Mouse (Mus musculus) macrophage (primary cell): Measurements from ENCODE around the gene Eef2kmt. TPM values are rescaled to one million over a fixed set of nuclear protein-coding genes. Genes with fewer than 3 reads are reported as not detected.

Experiments used
- H3K27ac ChIP-seq: fragments of 350-480 bp; formaldehyde crosslinking; 2 replicates; pipeline ENCODE4 v1.9.0; 2021
- H3K36me3 ChIP-seq: fragments of 350-480 bp; formaldehyde crosslinking; 2 replicates; pipeline ENCODE4 v1.9.0; 2021; ENCODE audit errors: inconsistent target
- H3K4me3 ChIP-seq: fragments of 350-480 bp; formaldehyde crosslinking; 2 replicates; pipeline ENCODE4 v1.9.0; 2021; ENCODE audit errors: inconsistent target
- H3K79me2 ChIP-seq: fragments of 350-480 bp; formaldehyde crosslinking; 2 replicates; pipeline ENCODE4 v1.9.0; 2021; ENCODE audit errors: inconsistent target
- WGBS: methylation state at CpG from one replicate; pipeline ENCODE4 v1.1.7; 2026; ENCODE audit warnings: inconsistent platforms; ENCODE audit not compliant: missing documents; 5-methylcytosine and 5-hydroxymethylcytosine counted together
- polyA plus RNA-seq: library from polyadenylated mRNA; stranded (reverse); fragments of 250-400 nt; gene quantifications from 3 replicates; pipeline ENCODE4 v1.2.4, GENCODE M21; 2018; ENCODE audit warnings: inconsistent platforms

The Eef2kmt gene
- polyA plus RNA-seq, 1 experiment from 2014 or later = 7.8 TPM

DNA sequence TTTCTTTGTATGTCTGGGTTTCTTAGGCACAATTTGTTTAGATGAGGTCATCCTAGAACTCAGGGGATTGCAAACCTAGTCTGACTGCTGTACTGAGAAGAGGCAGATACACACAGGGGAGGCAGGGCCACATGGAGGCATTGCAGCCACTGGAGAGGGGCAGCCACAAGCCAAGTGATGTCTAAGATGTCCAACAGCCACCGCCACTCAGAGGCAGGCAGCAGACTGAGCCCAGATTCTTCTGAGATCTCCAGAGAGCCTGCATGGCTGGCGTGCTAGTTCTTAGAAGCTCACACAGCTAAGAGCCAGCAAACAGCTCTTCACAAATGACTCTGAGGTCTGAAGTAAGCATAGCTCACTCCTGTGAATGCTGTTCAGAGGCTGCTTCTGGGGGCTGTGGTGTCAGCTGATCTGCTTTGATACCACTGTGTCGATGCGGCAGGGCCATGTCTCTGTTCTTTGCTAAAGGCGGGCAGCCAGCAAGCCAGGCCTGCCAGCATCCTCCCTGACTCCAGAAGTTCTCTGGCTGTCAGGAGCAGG lies 50.3 kb downstream of the Eef2kmt start:
- H3K27ac ChIP-seq = no peak overlapping the region
- no peak overlapping the region for H3K4me3 ChIP-seq
- peaks cover 34% of the 10 kb centered on the region for H3K79me2 ChIP-seq
- peaks cover 9% of the 10 kb centered on the region; the same call in 1 of the 2 replicates for H3K36me3 ChIP-seq
- WGBS = 98% methylated on average over 5 of the region's 5 CpGs

DNA sequence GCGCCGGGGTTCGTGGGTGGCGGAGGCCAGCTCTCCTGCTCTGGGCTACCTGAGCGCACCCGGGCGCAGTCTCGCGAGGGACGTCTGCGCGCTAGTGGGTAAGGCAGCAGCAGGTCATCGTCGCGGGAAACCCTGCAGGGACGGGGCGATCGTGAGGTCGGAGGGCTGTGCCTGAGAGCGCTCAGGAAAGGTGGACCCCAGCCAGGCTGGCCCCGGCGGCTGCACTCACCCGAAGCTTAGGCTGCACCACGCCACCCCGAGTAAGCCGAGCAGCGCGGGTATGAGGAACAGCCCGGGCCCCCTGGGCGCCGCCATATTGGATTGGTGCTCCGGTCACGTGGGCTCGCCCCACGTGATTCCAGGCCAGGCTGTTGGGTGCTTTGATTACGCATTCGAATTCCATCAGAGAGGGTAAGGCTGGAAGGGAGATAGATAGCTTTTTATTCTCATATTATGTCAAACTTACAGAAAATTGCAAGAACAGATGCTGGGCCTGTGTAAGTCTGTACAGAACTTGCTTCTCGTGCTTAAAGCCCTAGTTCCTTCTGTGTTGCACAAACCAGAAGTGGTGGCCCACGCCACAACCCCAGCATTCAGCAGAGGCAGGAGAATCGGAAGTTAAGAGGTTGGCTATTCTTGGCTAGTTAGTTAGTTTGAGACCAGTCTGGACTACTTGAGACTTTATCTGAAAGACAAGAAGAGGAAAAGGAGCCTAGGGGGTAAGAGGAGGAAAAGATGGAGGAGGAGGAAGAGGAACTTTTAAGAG lies 51.9 kb downstream of the Eef2kmt start, which contains the start of gene Nagpa:
TSS of gene Nagpa (minus strand) at position 345 of the 766 bp plus-strand sequence.
- Histone ChIP-seq H3K36me3 (peaks cover 26% of the 10 kb centered on the region), H3K79me2 (peaks cover 34% of the 10 kb centered on the region), H3K27ac (peak within 1 kb of the TSS; percentile 80), H3K4me3 (peak within 1 kb of the TSS; percentile 63)
- WGBS = 2% methylated on average over 40 of the region's 40 CpGs

DNA sequence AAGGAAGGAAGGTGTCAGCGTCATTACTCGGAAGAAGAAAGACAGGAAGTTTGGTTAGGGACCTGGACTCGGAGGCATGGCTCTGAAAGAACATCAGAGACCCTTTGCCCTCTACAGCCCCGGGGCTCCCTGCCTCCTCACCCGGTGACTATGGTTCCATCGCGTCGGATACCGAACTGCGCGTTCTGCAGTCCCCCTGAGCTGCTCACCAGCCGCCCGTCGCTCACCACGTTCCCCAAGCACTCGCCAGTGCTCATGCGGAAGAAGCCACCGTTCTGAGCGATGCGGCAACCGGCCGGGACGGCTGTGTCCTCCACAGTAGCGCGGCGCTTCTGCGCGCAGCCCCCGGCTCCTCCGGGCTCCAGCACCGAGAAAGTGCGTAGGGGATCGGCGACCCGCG lies 52.6 kb downstream of the Eef2kmt start:
- Histone ChIP-seq H3K36me3 (peaks cover 32% of the 10 kb centered on the region), H3K79me2 (peaks cover 34% of the 10 kb centered on the region), H3K4me3 (peak overlapping the region; percentile 63), H3K27ac (peak overlapping the region; percentile 61)
- WGBS = 0% methylated on average over 36 of the region's 36 CpGs

DNA sequence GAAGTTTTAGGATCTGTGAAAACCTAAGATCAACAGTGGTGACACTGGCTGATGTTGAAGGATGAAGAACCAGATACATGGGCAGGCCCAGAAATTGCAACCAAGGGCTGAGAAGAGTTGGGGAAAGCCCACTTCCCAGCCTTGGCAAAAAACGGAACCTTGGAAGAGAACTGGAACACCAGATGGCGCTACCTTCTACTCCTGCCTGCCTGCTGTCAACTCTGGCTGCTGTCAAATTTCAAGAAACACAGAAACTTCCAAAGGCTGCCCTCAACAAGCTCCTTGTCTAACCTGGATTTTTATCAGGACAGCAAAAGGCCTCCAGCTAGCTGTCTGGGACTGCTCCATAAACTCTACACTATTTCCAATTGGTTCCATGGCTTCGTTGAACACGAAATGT lies 53.1 kb downstream of the Eef2kmt start:
- Histone ChIP-seq H3K27ac (peak overlapping the region; percentile 61), H3K4me3 (peak overlapping the region; percentile 63), H3K36me3 (peaks cover 38% of the 10 kb centered on the region), H3K79me2 (peaks cover 34% of the 10 kb centered on the region)
- WGBS = 7% methylated on average over 4 of the region's 4 CpGs

DNA sequence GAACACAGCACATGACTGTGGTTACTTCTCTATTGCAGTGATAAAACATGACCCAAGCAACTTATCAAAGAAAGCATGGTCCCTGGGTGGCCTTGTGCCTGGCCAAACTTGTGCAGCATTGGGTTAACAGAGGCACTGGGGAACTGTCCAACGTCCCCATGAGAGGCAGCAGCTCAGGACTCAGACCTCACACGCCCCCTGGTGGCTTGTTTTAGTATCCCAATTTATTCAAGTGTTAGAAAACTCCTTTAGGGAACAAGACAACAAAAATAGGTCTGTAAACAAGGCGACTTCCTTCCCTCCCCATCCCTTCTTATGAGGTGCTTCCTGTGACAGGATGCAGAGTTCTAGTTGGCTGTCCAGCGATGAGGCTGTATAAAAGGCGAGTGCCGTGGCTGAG lies 60.7 kb downstream of the Eef2kmt start:
- Histone ChIP-seq H3K36me3 (peaks cover 47% of the 10 kb centered on the region), H3K27ac (no peak overlapping the region), H3K4me3 (no peak overlapping the region), H3K79me2 (no peaks in the 10 kb centered on the region)
- WGBS = 38% methylated on average over 6 of the region's 6 CpGs

Other genes starting within 250 kb of the Eef2kmt start
- not detected in 3 replicates for gene Smim22, start 248.7 kb downstream of the Eef2kmt start, polyA plus RNA-seq
- gene Rogdi, start 242.4 kb downstream of the Eef2kmt start, polyA plus RNA-seq = 10.0 to 27.5 TPM (median 22.6 TPM) in 3 replicates
- 72.3 to 104 TPM (median 77.0 TPM) in 3 replicates for gene Glyr1, start 206.1 kb downstream of the Eef2kmt start, polyA plus RNA-seq
- 24.3 to 40.2 TPM (median 37.5 TPM) in 3 replicates for gene Ubn1, start 205.9 kb downstream of the Eef2kmt start, polyA plus RNA-seq
- gene Ppl, start 123.6 kb downstream of the Eef2kmt start, polyA plus RNA-seq = not detected in 3 replicates
- gene Sec14l5, start 108.9 kb downstream of the Eef2kmt start, polyA plus RNA-seq = not detected in 3 replicates
- 75.7 to 106 TPM (median 79.8 TPM) in 3 replicates for gene Nagpa, start 52.0 kb downstream of the Eef2kmt start, polyA plus RNA-seq
- gene AU021092, start 33.7 kb downstream of the Eef2kmt start, polyA plus RNA-seq = not detected in 3 replicates
- 12.8 to 37.1 TPM (median 35.5 TPM) in 3 replicates for gene Alg1, start 22.4 kb downstream of the Eef2kmt start, polyA plus RNA-seq